Mouse (Mus musculus) midbrain, embryonic 12.5 days (tissue): Measurements from ENCODE around the gene Evi5. TPM values are rescaled to one million over a fixed set of nuclear protein-coding genes. Genes with fewer than 3 reads are reported as not detected.

Experiments
- ATAC-seq: fragments of 200-750 bp; cut with Nextera tagmentation; 2 replicates; pipeline ENCODE4 v1.8.0; 2017; ENCODE audit warnings: low read depth, moderate TSS enrichment, moderate library complexity; ENCODE audit not compliant: low FRiP score
- H3K27ac ChIP-seq: fragments of 300-500 bp; sonication (generic); replicated peaks from 2 replicates; pipeline ENCODE4 v1.5.1; 2016; ENCODE audit warnings: mild to moderate bottlenecking
- H3K27me3 ChIP-seq: fragments of 300-500 bp; sonication (generic); 2 replicates; pipeline ENCODE4 v1.6.1; 2016; ENCODE audit warnings: mild to moderate bottlenecking
- H3K36me3 ChIP-seq: fragments of 300-500 bp; sonication (generic); 2 replicates; pipeline ENCODE4 v1.6.1; 2016
- H3K4me1 ChIP-seq: fragments of 300-500 bp; sonication (generic); 2 replicates; pipeline ENCODE4 v1.6.1; 2016
- H3K4me2 ChIP-seq: fragments of 300-500 bp; sonication (generic); replicated peaks from 2 replicates; pipeline ENCODE4 v1.6.1; 2016; ENCODE audit warnings: mild to moderate bottlenecking, moderate library complexity
- H3K4me3 ChIP-seq: fragments of 300-500 bp; sonication (generic); 2 replicates; pipeline ENCODE4 v1.5.1; 2016; ENCODE audit warnings: mild to moderate bottlenecking
- H3K9ac ChIP-seq: fragments of 300-500 bp; sonication (generic); replicated peaks from 2 replicates; pipeline ENCODE4 v1.6.1; 2016; ENCODE audit warnings: mild to moderate bottlenecking, moderate library complexity
- H3K9me3 ChIP-seq: fragments of 300-500 bp; sonication (generic); 2 replicates; pipeline ENCODE4 v1.6.1; 2016; ENCODE audit warnings: mild to moderate bottlenecking
- WGBS: fragments of 180-500 bp; shearing (Covaris S2); methylation state at CpG from one replicate; pipeline ENCODE4 v1.1.7; 2016; 5-methylcytosine and 5-hydroxymethylcytosine counted together
- polyA plus RNA-seq: library from polyadenylated mRNA; unstranded; fragments of >200 nt; fragmentation: Nextera tagmentation; extraction: Ambion mirVana; gene quantifications from 2 replicates; pipeline ENCODE4 v1.2.1, GENCODE M21; 2016

Gene Evi5
- polyA plus RNA-seq, 1 experiment from 2014 or later = 51.5 TPM

GRCm38 (mm10) chr5:107838891-107839644, 35.8 kb downstream of the Evi5 start:
- H3K27me3 ChIP-seq = no peaks in the 10 kb centered on the region
- H3K4me3 ChIP-seq = no peak overlapping the region
- H3K9ac ChIP-seq = no peak overlapping the region
- no peaks in the 10 kb centered on the region for H3K9me3 ChIP-seq
- no peak overlapping the region for H3K27ac ChIP-seq
- H3K4me1 ChIP-seq = no peaks in the 10 kb centered on the region
- ATAC-seq = no peak
- 76% methylated on average over 3 of the region's 3 CpGs for WGBS
- no peak overlapping the region for H3K4me2 ChIP-seq
- 0 out of 2 replicates have a peak, but pooled peaks cover 5% of the 10 kb centered on the region for H3K36me3 ChIP-seq

DNA sequence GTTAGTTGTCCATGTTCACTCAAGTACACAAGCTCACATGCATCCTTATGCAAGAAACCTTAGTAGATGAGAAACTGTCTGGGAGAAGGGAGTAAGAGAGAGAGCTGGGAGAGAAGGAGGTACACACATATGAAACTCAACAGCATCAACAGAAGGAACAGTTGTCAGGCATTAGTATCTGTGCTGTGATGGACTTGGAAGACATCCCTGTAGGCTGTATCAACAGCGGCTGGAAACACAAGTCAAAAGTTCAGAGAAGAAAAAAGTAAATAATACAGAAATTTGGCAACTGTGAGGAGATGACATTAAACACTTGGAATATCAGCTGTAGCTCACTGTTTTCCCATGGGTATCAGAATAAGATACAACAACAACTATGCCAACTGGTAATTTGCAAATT, 40.6 kb downstream of the Evi5 start:
- no peak overlapping the region for H3K4me2 ChIP-seq
- H3K9me3 ChIP-seq = 0 out of 2 replicates have a peak, but pooled peaks cover 5% of the 10 kb centered on the region
- 94% methylated on average over 1 of the region's 1 CpGs for WGBS
- no peaks in the 10 kb centered on the region for H3K4me1 ChIP-seq
- no peaks in the 10 kb centered on the region for H3K27me3 ChIP-seq
- no peak overlapping the region for H3K9ac ChIP-seq
- H3K36me3 ChIP-seq = peaks cover 6% of the 10 kb centered on the region
- H3K4me3 ChIP-seq = no peak overlapping the region
- no peak for ATAC-seq
- H3K27ac ChIP-seq = no peak overlapping the region

GRCm38 (mm10) chr5:107831351-107831750, 43.6 kb downstream of the Evi5 start:
- Histone ChIP-seq H3K4me3 (no peak overlapping the region), H3K36me3 (peaks cover 6% of the 10 kb centered on the region), H3K9ac (no peak overlapping the region), H3K4me2 (no peak overlapping the region), H3K4me1 (no peaks in the 10 kb centered on the region), H3K27ac (no peak overlapping the region), H3K9me3 (0 out of 2 replicates have a peak, but pooled peaks cover 5% of the 10 kb centered on the region), H3K27me3 (no peaks in the 10 kb centered on the region)
- 96% methylated on average over 3 of the region's 3 CpGs for WGBS
- no peak for ATAC-seq

GRCm38 (mm10) chr5:107829998-107830560, 44.8 kb downstream of the Evi5 start, which contains the start of gene Ube2d2b:
Gene Ube2d2b, plus strand, starts transcription at chr5:107830099.
- H3K27me3 ChIP-seq = no peaks in the 10 kb centered on the region
- 96% methylated on average over 22 of the region's 22 CpGs for WGBS
- no peak for ATAC-seq
- no peaks in the 10 kb centered on the region for H3K4me1 ChIP-seq
- H3K4me2 ChIP-seq = no peak within 1 kb of the TSS
- 0 out of 2 replicates have a peak, but pooled peaks cover 5% of the 10 kb centered on the region for H3K9me3 ChIP-seq
- H3K4me3 ChIP-seq = no peak within 1 kb of the TSS
- H3K36me3 ChIP-seq = peaks cover 6% of the 10 kb centered on the region
- H3K9ac ChIP-seq = no peak within 1 kb of the TSS
- no peak within 1 kb of the TSS for H3K27ac ChIP-seq

DNA sequence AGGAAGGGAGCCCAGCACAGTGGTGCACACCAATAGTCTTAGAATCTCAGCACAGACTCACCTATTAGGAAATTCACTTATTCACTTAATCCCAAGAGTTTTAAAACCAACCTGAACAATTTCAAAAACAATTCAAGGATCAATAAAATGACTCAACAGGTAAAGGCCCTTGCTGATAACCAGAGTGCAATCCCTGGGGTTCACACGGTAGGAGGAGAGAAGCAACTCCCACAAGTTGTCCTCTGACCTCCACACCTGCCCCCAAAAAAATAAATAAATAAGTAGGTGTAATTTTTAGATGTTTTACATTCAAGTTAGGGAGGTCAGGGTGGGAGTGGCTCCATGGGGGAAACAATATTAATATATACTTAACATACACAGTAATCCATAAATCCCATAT, 52.4 kb downstream of the Evi5 start:
- Histone ChIP-seq H3K4me2 (no peak overlapping the region), H3K27me3 (no peaks in the 10 kb centered on the region), H3K27ac (no peak overlapping the region), H3K4me1 (no peaks in the 10 kb centered on the region), H3K36me3 (no peaks in the 10 kb centered on the region), H3K9me3 (no peaks in the 10 kb centered on the region), H3K9ac (no peak overlapping the region), H3K4me3 (no peak overlapping the region)
- 90% methylated on average over 1 of the region's 1 CpGs for WGBS
- ATAC-seq = no peak

- peaks cover 15% of the 10 kb centered on the region; the same call in 1 of the 2 replicates for H3K36me3 ChIP-seq
- WGBS = 91% methylated on average over 2 of the region's 2 CpGs
- no peak overlapping the region for H3K4me3 ChIP-seq
- H3K9me3 ChIP-seq = no peaks in the 10 kb centered on the region
- no peak for ATAC-seq
- no peak overlapping the region for H3K9ac ChIP-seq
- no peak overlapping the region for H3K4me2 ChIP-seq
- no peaks in the 10 kb centered on the region for H3K27me3 ChIP-seq
- H3K4me1 ChIP-seq = no peaks in the 10 kb centered on the region
- H3K27ac ChIP-seq = no peak overlapping the region
Measured at GRCm38 (mm10) chr5:107814651-107815050, 60.3 kb downstream of the Evi5 start.

GRCm38 (mm10) chr5:107807496-107807895, 67.4 kb downstream of the Evi5 start:
- WGBS = 79% methylated on average over 4 of the region's 4 CpGs
- no peaks in the 10 kb centered on the region for H3K27me3 ChIP-seq
- H3K9ac ChIP-seq = no peak overlapping the region
- H3K4me3 ChIP-seq = no peak overlapping the region
- H3K9me3 ChIP-seq = no peaks in the 10 kb centered on the region
- ATAC-seq = no peak
- H3K4me2 ChIP-seq = no peak overlapping the region
- no peak overlapping the region for H3K27ac ChIP-seq
- H3K4me1 ChIP-seq = no peaks in the 10 kb centered on the region
- H3K36me3 ChIP-seq = 0 out of 2 replicates have a peak, but pooled peaks cover 2% of the 10 kb centered on the region

DNA sequence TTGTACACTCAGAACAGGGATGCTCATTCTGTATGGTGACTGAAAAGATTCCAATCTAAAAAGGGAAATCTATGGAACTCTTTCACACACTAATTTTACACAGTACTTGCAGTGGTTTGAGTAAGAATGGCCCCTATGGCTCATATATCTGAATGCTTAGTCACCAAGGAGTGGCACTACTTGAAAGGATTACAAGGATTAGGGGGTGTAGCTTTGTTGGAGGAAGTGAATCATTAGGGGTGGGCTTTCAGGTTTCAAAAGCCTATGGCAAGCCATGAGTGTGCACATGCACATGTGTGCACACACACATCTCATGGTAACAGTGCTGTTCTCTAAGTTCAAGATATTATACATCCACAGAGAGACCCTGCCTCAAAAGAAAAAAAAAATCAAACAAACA, 72.3 kb downstream of the Evi5 start:
- H3K4me3 ChIP-seq = no peak overlapping the region
- H3K4me1 ChIP-seq = no peaks in the 10 kb centered on the region
- H3K36me3 ChIP-seq = peaks cover 5% of the 10 kb centered on the region
- no peaks in the 10 kb centered on the region for H3K9me3 ChIP-seq
- H3K4me2 ChIP-seq = no peak overlapping the region
- ATAC-seq = no peak
- H3K27me3 ChIP-seq = no peaks in the 10 kb centered on the region
- no peak overlapping the region for H3K9ac ChIP-seq
- no peak overlapping the region for H3K27ac ChIP-seq

DNA sequence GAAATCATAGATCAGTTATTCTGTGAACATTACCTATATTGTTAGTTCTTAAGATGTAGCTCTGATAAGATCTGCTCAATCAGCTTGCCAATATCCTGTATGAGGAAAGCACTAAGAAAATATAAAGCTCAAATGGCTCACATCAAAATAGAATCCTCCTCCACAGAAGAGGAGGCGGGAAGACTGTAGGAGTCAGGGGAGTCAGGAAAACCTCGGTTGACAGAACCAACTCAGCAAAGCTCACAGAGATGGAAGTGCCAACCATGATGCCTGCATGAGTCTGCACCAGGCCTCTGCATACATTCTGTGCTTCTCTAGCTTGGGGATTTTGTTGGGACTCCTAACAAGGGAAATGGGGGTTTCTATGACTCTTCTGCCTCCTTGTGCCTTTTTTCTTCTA, 73.7 kb downstream of the Evi5 start:
- no peaks in the 10 kb centered on the region for H3K9me3 ChIP-seq
- no peak overlapping the region for H3K9ac ChIP-seq
- no peak overlapping the region for H3K4me2 ChIP-seq
- 94% methylated on average over 2 of the region's 2 CpGs for WGBS
- peaks cover 5% of the 10 kb centered on the region for H3K36me3 ChIP-seq
- no peak overlapping the region for H3K27ac ChIP-seq
- no peak overlapping the region for H3K4me3 ChIP-seq
- no peak for ATAC-seq
- H3K4me1 ChIP-seq = no peaks in the 10 kb centered on the region
- H3K27me3 ChIP-seq = no peaks in the 10 kb centered on the region

DNA sequence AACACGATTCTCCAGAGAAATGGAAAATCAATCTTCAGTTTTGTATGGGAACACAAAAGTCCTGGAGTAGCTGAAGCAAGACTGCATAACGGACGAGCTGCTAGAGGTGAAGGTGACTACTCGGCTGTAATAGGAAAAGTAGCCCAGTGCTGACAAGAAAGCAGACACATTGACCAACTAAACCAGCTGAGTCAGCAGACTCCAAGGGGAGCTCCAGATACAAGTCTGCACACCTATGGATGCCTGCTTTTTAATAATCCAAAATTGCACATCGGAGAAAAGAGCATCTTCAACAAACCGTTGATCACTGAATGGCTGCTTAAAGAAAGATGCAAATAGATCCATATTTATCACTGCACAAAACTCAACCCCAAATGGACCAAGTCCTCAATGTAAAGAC, 76.6 kb downstream of the Evi5 start:
- ATAC-seq = no peak
- no peaks in the 10 kb centered on the region for H3K4me1 ChIP-seq
- peaks cover 5% of the 10 kb centered on the region for H3K36me3 ChIP-seq
- no peaks in the 10 kb centered on the region for H3K27me3 ChIP-seq
- no peak overlapping the region for H3K4me2 ChIP-seq
- H3K4me3 ChIP-seq = no peak overlapping the region
- H3K27ac ChIP-seq = no peak overlapping the region
- H3K9me3 ChIP-seq = no peaks in the 10 kb centered on the region
- no peak overlapping the region for H3K9ac ChIP-seq
- WGBS = 93% methylated on average over 6 of the region's 6 CpGs

- Histone ChIP-seq H3K27ac (no peak overlapping the region), H3K4me1 (no peaks in the 10 kb centered on the region), H3K27me3 (no peaks in the 10 kb centered on the region), H3K9ac (no peak overlapping the region), H3K4me2 (no peak overlapping the region), H3K4me3 (no peak overlapping the region), H3K36me3 (peaks cover 5% of the 10 kb centered on the region), H3K9me3 (no peaks in the 10 kb centered on the region)
- ATAC-seq = no peak
- 31% methylated on average over 2 of the region's 2 CpGs for WGBS
Measured at GRCm38 (mm10) chr5:107793927-107794326, 81.0 kb downstream of the Evi5 start.

GRCm38 (mm10) chr5:107793258-107793657, 81.6 kb downstream of the Evi5 start:
- WGBS = 37% methylated on average over 3 of the region's 3 CpGs
- H3K27me3 ChIP-seq = no peaks in the 10 kb centered on the region
- no peaks in the 10 kb centered on the region for H3K4me1 ChIP-seq
- ATAC-seq = no peak
- H3K9ac ChIP-seq = no peak overlapping the region
- no peak overlapping the region for H3K4me2 ChIP-seq
- H3K9me3 ChIP-seq = no peaks in the 10 kb centered on the region
- H3K27ac ChIP-seq = no peak overlapping the region
- no peak overlapping the region for H3K4me3 ChIP-seq
- no peaks in the 10 kb centered on the region for H3K36me3 ChIP-seq
